Mouse (Mus musculus): ENCODE measurements around the gene Fam219a. TPM values are rescaled to one million over a fixed set of nuclear protein-coding genes. Genes with fewer than 3 reads are reported as not detected.

Fam219a gene
- polyA plus RNA-seq (2014; fragmentation: Nextera tagmentation; extraction: Ambion mirVana) = 2.2 and 2.7 TPM in 2 replicates

DNA sequence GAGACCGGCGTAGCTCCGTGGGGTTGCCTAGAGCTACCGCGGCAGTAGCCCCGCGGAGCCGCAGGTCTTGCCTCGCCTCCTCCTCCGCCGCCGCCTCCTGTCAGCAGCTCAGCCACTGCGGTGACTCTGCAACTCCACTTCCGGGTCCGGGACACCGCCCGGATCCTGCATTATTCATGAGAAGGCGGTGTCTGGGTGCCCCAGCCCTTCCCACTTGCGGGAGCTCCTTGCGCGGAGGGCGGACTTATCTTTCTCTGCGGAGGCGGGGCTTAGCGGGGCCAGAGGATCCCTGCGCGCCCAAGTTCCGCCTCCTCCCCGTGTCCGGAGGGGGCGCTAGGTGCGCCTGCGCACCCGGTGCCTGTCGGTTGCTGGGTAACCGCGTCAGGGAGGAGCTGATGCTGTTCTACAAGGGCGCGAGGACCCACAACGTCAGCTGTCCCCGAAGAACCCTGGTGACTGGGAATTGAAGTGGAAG is at the start of gene Fam219a, which contains the start of gene Dnaic1:
Fam219a (minus strand) TSS at position 128 of the 475 bp plus-strand sequence.
Dnaic1 (plus strand) TSS at position 365 of the 475 bp plus-strand sequence.
- under 1% methylated on average over 41 of the region's 41 CpGs for WGBS
- Histone ChIP-seq H3K9ac (ENCODE audit: low read depth, low read length) (peak within 1 kb of the TSS; percentile 49), H3K4me1 (ENCODE audit: control insufficient read depth, insufficient read depth, low read length) (peaks cover 12% of the 10 kb centered on the region), H3K9me3 (ENCODE audit: control insufficient read depth, low read length) (no peaks in the 10 kb centered on the region), H3K27ac (ENCODE audit: low read depth, low read length) (no peak within 1 kb of the TSS; the same call in 1 of the 2 replicates), H3K4me2 (replicated peaks; ENCODE audit: low read depth, low read length) (peak within 1 kb of the TSS; percentile 72), H3K4me3 (ENCODE audit: low read length) (peak within 1 kb of the TSS; percentile 52), H3K36me3 (ENCODE audit: control insufficient read depth, insufficient read depth, low read length) (no peaks in the 10 kb centered on the region), H3K27me3 (ENCODE audit: control insufficient read depth, insufficient read depth, low read length) (peaks cover 17% of the 10 kb centered on the region)
- ATAC-seq (ENCODE audit: low FRiP score, low TSS enrichment) = peak; percentile 98

GRCm38 (mm10) chr4:41615661-41616599 is 46.6 kb upstream of the Fam219a start:
- 64% methylated on average over 9 of the region's 9 CpGs for WGBS
- Histone ChIP-seq H3K4me1 (ENCODE audit: control insufficient read depth, insufficient read depth, low read length) (no peaks in the 10 kb centered on the region), H3K4me2 (replicated peaks; ENCODE audit: low read depth, low read length) (no peak overlapping the region), H3K9me3 (ENCODE audit: control insufficient read depth, low read length) (no peaks in the 10 kb centered on the region), H3K4me3 (ENCODE audit: low read length) (no peak overlapping the region), H3K27ac (ENCODE audit: low read depth, low read length) (no peak overlapping the region), H3K27me3 (ENCODE audit: control insufficient read depth, insufficient read depth, low read length) (no peaks in the 10 kb centered on the region), H3K36me3 (ENCODE audit: control insufficient read depth, insufficient read depth, low read length) (no peaks in the 10 kb centered on the region), H3K9ac (ENCODE audit: low read depth, low read length) (no peak overlapping the region)
- ATAC-seq (ENCODE audit: low FRiP score, low TSS enrichment) = 0 out of 2 replicates have a peak, but pooled peaks have one; percentile 7

GRCm38 (mm10) chr4:41614156-41614555 is 44.8 kb upstream of the Fam219a start:
- Histone ChIP-seq H3K36me3 (ENCODE audit: control insufficient read depth, insufficient read depth, low read length) (no peaks in the 10 kb centered on the region), H3K9ac (ENCODE audit: low read depth, low read length) (no peak overlapping the region), H3K9me3 (ENCODE audit: control insufficient read depth, low read length) (no peaks in the 10 kb centered on the region), H3K27me3 (ENCODE audit: control insufficient read depth, insufficient read depth, low read length) (no peaks in the 10 kb centered on the region), H3K27ac (ENCODE audit: low read depth, low read length) (no peak overlapping the region), H3K4me2 (replicated peaks; ENCODE audit: low read depth, low read length) (no peak overlapping the region), H3K4me1 (ENCODE audit: control insufficient read depth, insufficient read depth, low read length) (no peaks in the 10 kb centered on the region), H3K4me3 (ENCODE audit: low read length) (no peak overlapping the region)
- WGBS = 10% methylated on average over 7 of the region's 7 CpGs
- no peak for ATAC-seq (ENCODE audit: low FRiP score, low TSS enrichment)

DNA sequence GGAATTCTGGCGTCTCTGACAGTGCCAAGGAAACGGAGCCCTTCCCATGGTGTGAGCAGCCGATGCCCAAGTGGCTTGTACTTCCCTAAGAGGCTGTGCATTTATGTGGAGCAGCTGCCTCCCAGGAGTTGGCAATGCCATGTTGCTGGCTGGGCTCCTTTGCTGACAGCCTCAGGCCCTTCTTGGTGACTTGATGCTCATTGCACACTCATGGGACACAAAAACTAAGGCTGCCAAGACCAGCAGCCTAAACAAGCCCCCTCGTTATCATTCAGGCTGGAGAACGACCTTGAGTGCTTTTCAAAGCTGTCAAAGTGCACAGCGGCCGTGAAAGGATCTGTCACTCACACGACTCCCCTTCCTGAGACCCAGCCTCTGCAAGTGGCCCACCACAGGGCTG is 42.8 kb upstream of the Fam219a start:
- Histone ChIP-seq H3K27ac (ENCODE audit: low read depth, low read length) (no peak overlapping the region), H3K9ac (ENCODE audit: low read depth, low read length) (no peak overlapping the region), H3K4me2 (replicated peaks; ENCODE audit: low read depth, low read length) (no peak overlapping the region), H3K9me3 (ENCODE audit: control insufficient read depth, low read length) (no peaks in the 10 kb centered on the region), H3K27me3 (ENCODE audit: control insufficient read depth, insufficient read depth, low read length) (no peaks in the 10 kb centered on the region), H3K36me3 (ENCODE audit: control insufficient read depth, insufficient read depth, low read length) (no peaks in the 10 kb centered on the region), H3K4me1 (ENCODE audit: control insufficient read depth, insufficient read depth, low read length) (no peaks in the 10 kb centered on the region), H3K4me3 (ENCODE audit: low read length) (no peak overlapping the region)
- 55% methylated on average over 8 of the region's 8 CpGs for WGBS
- no peak for ATAC-seq (ENCODE audit: low FRiP score, low TSS enrichment)

DNA sequence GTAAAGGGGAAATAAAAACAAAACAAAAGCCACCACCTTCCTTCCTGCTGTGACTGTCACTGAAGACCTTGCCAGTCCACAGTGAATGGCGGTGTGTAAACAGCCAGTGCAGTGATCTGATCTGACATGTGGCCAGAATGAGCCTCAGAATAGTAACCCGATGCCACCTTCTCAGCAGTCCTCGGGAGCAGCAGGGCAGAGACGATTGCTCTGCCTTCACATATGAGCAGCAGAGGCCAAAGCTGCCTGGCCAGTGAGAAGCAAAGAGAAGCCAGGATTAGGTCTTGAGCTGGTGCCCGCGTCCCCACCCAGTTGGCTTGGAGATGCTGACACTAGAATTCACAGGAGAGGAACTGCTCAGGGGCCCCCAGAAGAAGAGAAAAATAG is 41.2 kb upstream of the Fam219a start:
- Histone ChIP-seq H3K4me2 (replicated peaks; ENCODE audit: low read depth, low read length) (no peak overlapping the region), H3K27me3 (ENCODE audit: control insufficient read depth, insufficient read depth, low read length) (no peaks in the 10 kb centered on the region), H3K9ac (ENCODE audit: low read depth, low read length) (no peak overlapping the region), H3K4me3 (ENCODE audit: low read length) (no peak overlapping the region), H3K9me3 (ENCODE audit: control insufficient read depth, low read length) (no peaks in the 10 kb centered on the region), H3K4me1 (ENCODE audit: control insufficient read depth, insufficient read depth, low read length) (no peaks in the 10 kb centered on the region), H3K27ac (ENCODE audit: low read depth, low read length) (no peak overlapping the region), H3K36me3 (ENCODE audit: control insufficient read depth, insufficient read depth, low read length) (no peaks in the 10 kb centered on the region)
- WGBS = 24% methylated on average over 6 of the region's 6 CpGs
- ATAC-seq (ENCODE audit: low FRiP score, low TSS enrichment) = peak; percentile 63; the same call in 1 of the 2 replicates

DNA sequence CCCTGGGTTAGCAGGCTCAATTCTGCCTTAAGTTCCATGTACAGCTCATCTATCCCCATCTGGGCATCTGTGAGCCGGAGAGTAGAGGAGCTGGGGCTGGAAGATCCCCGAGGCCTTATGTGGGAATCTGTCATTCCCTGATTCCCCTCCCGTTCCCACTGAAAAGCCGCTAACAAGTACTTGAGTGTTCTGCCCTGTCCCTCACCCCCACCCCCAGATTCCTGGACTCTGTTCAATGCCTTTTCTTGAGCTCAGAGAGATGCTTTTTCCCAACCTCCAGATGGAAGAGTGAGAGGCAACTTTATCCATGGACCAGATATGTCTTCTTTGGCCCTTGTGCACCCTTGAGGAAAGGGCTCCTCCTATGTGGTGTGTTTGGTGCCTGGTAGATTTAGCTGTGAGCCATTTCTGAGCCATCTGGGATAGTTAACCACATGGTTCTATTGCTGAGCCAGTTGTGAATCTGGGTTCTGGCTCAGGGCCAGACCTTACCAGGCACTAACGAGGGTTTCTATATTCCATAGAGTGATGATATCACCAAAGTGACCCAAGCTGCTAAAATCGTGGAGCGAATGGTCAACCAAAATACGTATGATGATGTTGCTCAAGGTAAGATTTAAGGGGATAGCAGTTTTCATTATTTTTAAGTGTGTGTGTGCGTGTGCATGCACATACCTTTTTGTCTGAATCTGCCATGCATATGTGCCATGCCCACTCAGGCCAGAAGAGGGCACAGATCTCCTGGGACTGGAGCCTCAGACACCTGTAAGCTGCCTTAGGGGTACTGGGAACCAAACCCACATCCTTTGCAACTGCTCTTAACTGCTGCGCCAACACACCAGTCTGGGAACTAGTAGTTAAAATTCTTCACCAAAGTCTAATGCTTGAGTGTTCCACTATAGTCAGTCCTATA is 40.6 kb upstream of the Fam219a start:
- H3K9me3 ChIP-seq (ENCODE audit: control insufficient read depth, low read length) = no peaks in the 10 kb centered on the region

GRCm38 (mm10) chr4:41606784-41607183 is 37.4 kb upstream of the Fam219a start:
- H3K4me3 ChIP-seq (ENCODE audit: low read length) = no peak overlapping the region
- H3K9ac ChIP-seq (ENCODE audit: low read depth, low read length) = no peak overlapping the region
- H3K4me2 ChIP-seq (replicated peaks; ENCODE audit: low read depth, low read length) = no peak overlapping the region
- no peak for ATAC-seq (ENCODE audit: low FRiP score, low TSS enrichment)
- WGBS = 28% methylated on average over 4 of the region's 4 CpGs
- no peaks in the 10 kb centered on the region for H3K9me3 ChIP-seq (ENCODE audit: control insufficient read depth, low read length)
- H3K36me3 ChIP-seq (ENCODE audit: control insufficient read depth, insufficient read depth, low read length) = no peaks in the 10 kb centered on the region
- H3K27ac ChIP-seq (ENCODE audit: low read depth, low read length) = no peak overlapping the region
- no peaks in the 10 kb centered on the region for H3K27me3 ChIP-seq (ENCODE audit: control insufficient read depth, insufficient read depth, low read length)
- no peaks in the 10 kb centered on the region for H3K4me1 ChIP-seq (ENCODE audit: control insufficient read depth, insufficient read depth, low read length)

More for the DNA sequence above, 40.6 kb upstream of the Fam219a start:
- Histone ChIP-seq H3K9ac (ENCODE audit: low read depth, low read length) (no peak overlapping the region), H3K36me3 (ENCODE audit: control insufficient read depth, insufficient read depth, low read length) (no peaks in the 10 kb centered on the region), H3K27me3 (ENCODE audit: control insufficient read depth, insufficient read depth, low read length) (no peaks in the 10 kb centered on the region), H3K27ac (ENCODE audit: low read depth, low read length) (no peak overlapping the region), H3K4me1 (ENCODE audit: control insufficient read depth, insufficient read depth, low read length) (no peaks in the 10 kb centered on the region), H3K4me3 (ENCODE audit: low read length) (no peak overlapping the region), H3K4me2 (replicated peaks; ENCODE audit: low read depth, low read length) (no peak overlapping the region)
- 84% methylated on average over 10 of the region's 10 CpGs for WGBS
- ATAC-seq (ENCODE audit: low FRiP score, low TSS enrichment) = no peak

DNA sequence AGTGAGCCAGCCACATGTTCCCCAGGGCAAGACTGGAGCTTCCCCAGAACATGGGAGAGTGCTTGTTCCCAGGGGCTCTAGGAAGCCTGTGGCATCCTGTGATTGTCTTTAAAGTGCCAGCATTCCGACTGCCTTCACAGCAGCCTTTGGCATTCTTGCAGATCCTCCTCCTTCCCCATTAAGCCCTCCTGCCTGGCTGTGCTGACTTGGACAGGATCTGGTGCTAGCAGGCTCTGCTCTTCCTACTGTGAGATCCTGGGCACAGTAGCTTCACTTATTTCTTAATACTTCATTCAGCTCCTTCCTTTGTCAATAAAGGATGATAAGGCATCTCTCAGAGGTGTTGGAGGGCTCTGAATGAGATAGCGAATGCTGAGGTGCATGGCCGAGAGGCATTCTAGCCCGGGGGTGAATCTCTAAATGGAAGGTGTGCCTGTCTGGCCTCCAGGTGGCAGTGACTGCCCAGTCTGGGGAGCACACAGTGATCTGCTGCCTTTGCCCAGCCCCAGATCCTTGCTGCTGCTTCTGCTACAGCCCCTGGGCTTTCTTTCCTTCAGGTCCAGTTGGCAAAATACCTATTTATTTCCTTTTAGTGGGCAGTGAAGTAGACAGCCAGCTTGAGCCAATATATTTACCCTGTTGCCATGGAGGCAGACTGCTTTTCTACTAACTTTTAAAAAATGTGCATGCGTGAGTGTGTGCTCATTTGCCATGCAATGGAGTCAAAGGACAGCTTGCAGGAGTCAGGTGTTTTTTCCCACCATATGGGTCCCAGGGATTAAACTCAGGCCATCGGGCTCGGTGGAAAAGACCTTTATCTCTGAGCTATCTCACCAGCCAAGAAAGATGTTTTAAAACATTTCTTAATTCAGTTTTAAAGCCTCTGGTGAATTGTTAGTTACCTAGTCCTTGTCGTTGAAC is 35.4 kb upstream of the Fam219a start:
- 44% methylated on average over 8 of the region's 8 CpGs for WGBS

More for the DNA sequence above, 35.4 kb upstream of the Fam219a start:
- Histone ChIP-seq H3K27ac (ENCODE audit: low read depth, low read length) (no peak overlapping the region), H3K4me3 (ENCODE audit: low read length) (no peak overlapping the region), H3K4me2 (replicated peaks; ENCODE audit: low read depth, low read length) (no peak overlapping the region), H3K9me3 (ENCODE audit: control insufficient read depth, low read length) (no peaks in the 10 kb centered on the region), H3K4me1 (ENCODE audit: control insufficient read depth, insufficient read depth, low read length) (no peaks in the 10 kb centered on the region), H3K36me3 (ENCODE audit: control insufficient read depth, insufficient read depth, low read length) (no peaks in the 10 kb centered on the region), H3K27me3 (ENCODE audit: control insufficient read depth, insufficient read depth, low read length) (no peaks in the 10 kb centered on the region), H3K9ac (ENCODE audit: low read depth, low read length) (no peak overlapping the region)
- no peak for ATAC-seq (ENCODE audit: low FRiP score, low TSS enrichment)

All from kidney, embryonic 14.5 days (tissue).